Mouse (Mus musculus) forebrain, postnatal 0 days (tissue): ENCODE data around the gene Frmd4b. TPM values are rescaled to one million over a fixed set of nuclear protein-coding genes. Genes with fewer than 3 reads are reported as not detected.

ENCODE experiments used
- ATAC-seq: fragments of 200-750 bp; cut with Nextera tagmentation; 2 replicates; pipeline ENCODE4 v1.8.0; 2017; ENCODE audit warnings: mild to moderate bottlenecking, moderate library complexity
- DNase-seq: peaks from one replicate; pipeline ENCODE4 v3.0.0-alpha.2; 2015
- H3K27ac ChIP-seq: fragments of 300-500 bp; sonication (generic); 2 replicates; pipeline ENCODE4 v1.5.1; 2014; ENCODE audit warnings: low read depth, mild to moderate bottlenecking, antibody characterized with exemption, low read length, moderate library complexity, mixed read lengths
- H3K27me3 ChIP-seq: fragments of 300-500 bp; sonication (generic); 2 replicates; pipeline ENCODE4 v1.6.1; 2014; ENCODE audit warnings: mild to moderate bottlenecking, low read length, mixed read lengths; ENCODE audit not compliant: insufficient read depth
- H3K36me3 ChIP-seq: fragments of 300-500 bp; sonication (generic); 2 replicates; pipeline ENCODE4 v1.6.1; 2014; ENCODE audit warnings: mild to moderate bottlenecking, moderate library complexity; ENCODE audit not compliant: insufficient read depth
- H3K4me1 ChIP-seq: fragments of 300-500 bp; sonication (generic); 2 replicates; pipeline ENCODE4 v1.6.1; 2014; ENCODE audit warnings: antibody characterized with exemption; ENCODE audit not compliant: insufficient read depth
- H3K4me2 ChIP-seq: fragments of 300-500 bp; sonication (generic); 2 replicates; pipeline ENCODE4 v1.6.1; 2014; ENCODE audit warnings: low read depth, mild to moderate bottlenecking, moderate library complexity
- H3K4me3 ChIP-seq: fragments of 300-500 bp; sonication (generic); 2 replicates; pipeline ENCODE4 v1.5.1; 2014; ENCODE audit warnings: low read depth, low read length, mixed read lengths
- H3K9ac ChIP-seq: fragments of 300-500 bp; sonication (generic); 2 replicates; pipeline ENCODE4 v1.6.1; 2014; ENCODE audit warnings: mild to moderate bottlenecking
- H3K9me3 ChIP-seq: fragments of 300-500 bp; sonication (generic); 2 replicates; pipeline ENCODE4 v1.6.1; 2016; ENCODE audit warnings: low read length
- CTCF ChIP-seq: sonication (generic); IDR thresholded peaks from 2 replicates; pipeline ENCODE4 v1.5.1; 2016; ENCODE audit warnings: antibody characterized with exemption, control low read depth, low read depth
- WGBS: fragments of 180-500 bp; shearing (Covaris S2); extraction: QIAGEN DNeasy Blood & Tissue Kit; methylation state at CpG from one replicate; pipeline ENCODE4 v1.1.7; 2014; 5-methylcytosine and 5-hydroxymethylcytosine counted together
- polyA plus RNA-seq: library from polyadenylated mRNA; unstranded; fragments of >200 nt; fragmentation: Nextera tagmentation; extraction: Ambion mirVana; gene quantifications from 2 replicates; pipeline ENCODE4 v1.2.1, GENCODE M21; 2015
- total RNA-seq: library from RNA; depleted of rRNA; stranded (reverse); fragments of >200 nt; gene quantifications from 2 replicates; pipeline ENCODE4 v1.2.3, GENCODE M21; 2014

Frmd4b gene
- total and polyA plus RNA-seq, 2 experiments from 2014 or later: 17.0 to 43.7 TPM

- WGBS: 15% methylated on average over 11 of the region's 11 CpGs
- Histone ChIP-seq H3K4me3 (peak overlapping the region; percentile 48), H3K27me3 (no peaks in the 10 kb centered on the region), H3K9ac (peak overlapping the region; percentile 60), H3K36me3 (no peaks in the 10 kb centered on the region), H3K27ac (0 out of 2 replicates have a peak overlapping the region, but pooled peaks have one; percentile 35), H3K4me1 (peaks cover 12% of the 10 kb centered on the region; the same call in 1 of the 2 replicates), H3K9me3 (no peaks in the 10 kb centered on the region), H3K4me2 (peak overlapping the region; percentile 97)
- DNase-seq: peak; percentile 32
- ATAC-seq: no peak
- no peak for TF ChIP-seq CTCF
Measured at GRCm38 (mm10) chr6:97486813-97487361, 130.5 kb downstream of the Frmd4b start.

- no peak for ATAC-seq
- TF ChIP-seq CTCF: no peak
- peak overlapping the region; percentile 2; the same call in 1 of the 2 replicates for H3K4me2 ChIP-seq
- H3K36me3 ChIP-seq: no peaks in the 10 kb centered on the region
- H3K27me3 ChIP-seq: no peaks in the 10 kb centered on the region
- peaks cover 12% of the 10 kb centered on the region; the same call in 1 of the 2 replicates for H3K4me1 ChIP-seq
- no peaks in the 10 kb centered on the region for H3K9me3 ChIP-seq
- DNase-seq: peak; percentile 24
- no peak overlapping the region for H3K9ac ChIP-seq
- WGBS: 63% methylated on average over 11 of the region's 11 CpGs
- no peak overlapping the region for H3K27ac ChIP-seq
- no peak overlapping the region for H3K4me3 ChIP-seq
Measured at GRCm38 (mm10) chr6:97485886-97486386, 131.4 kb downstream of the Frmd4b start.

- H3K27me3 ChIP-seq: no peaks in the 10 kb centered on the region
- H3K36me3 ChIP-seq: no peaks in the 10 kb centered on the region
- ATAC-seq (no peak), DNase-seq (no peak)
- 82% methylated on average over 6 of the region's 6 CpGs for WGBS
- no peak overlapping the region for H3K27ac ChIP-seq
- H3K9me3 ChIP-seq: no peaks in the 10 kb centered on the region
- H3K4me2 ChIP-seq: no peak overlapping the region
- TF ChIP-seq CTCF: no peak
- H3K9ac ChIP-seq: no peak overlapping the region
- no peak overlapping the region for H3K4me3 ChIP-seq
- H3K4me1 ChIP-seq: peaks cover under 1% of the 10 kb centered on the region; the same call in 1 of the 2 replicates
Measured at GRCm38 (mm10) chr6:97481912-97482311, 135.4 kb downstream of the Frmd4b start.

GRCm38 (mm10) chr6:97478981-97479860 is 138.1 kb downstream of the Frmd4b start:
- WGBS: 60% methylated on average over 19 of the region's 19 CpGs
- no peak for TF ChIP-seq CTCF
- Histone ChIP-seq H3K36me3 (no peaks in the 10 kb centered on the region), H3K27ac (no peak overlapping the region), H3K27me3 (no peaks in the 10 kb centered on the region), H3K9me3 (no peaks in the 10 kb centered on the region), H3K4me2 (no peak overlapping the region), H3K4me3 (no peak overlapping the region), H3K9ac (no peak overlapping the region), H3K4me1 (no peaks in the 10 kb centered on the region)
- no peak for DNase-seq
- ATAC-seq: no peak

- Histone ChIP-seq H3K4me3 (no peak overlapping the region), H3K9me3 (no peaks in the 10 kb centered on the region), H3K36me3 (no peaks in the 10 kb centered on the region), H3K27ac (no peak overlapping the region), H3K27me3 (no peaks in the 10 kb centered on the region), H3K9ac (no peak overlapping the region), H3K4me1 (no peaks in the 10 kb centered on the region), H3K4me2 (no peak overlapping the region)
- DNase-seq (no peak), ATAC-seq (no peak)
- 98% methylated on average over 4 of the region's 4 CpGs for WGBS
- TF ChIP-seq CTCF: no peak
Measured at GRCm38 (mm10) chr6:97473672-97474071, 143.7 kb downstream of the Frmd4b start.

- Histone ChIP-seq H3K27ac (no peak overlapping the region), H3K27me3 (no peaks in the 10 kb centered on the region)
Measured at GRCm38 (mm10) chr6:97472873-97473550, 144.3 kb downstream of the Frmd4b start.

More at GRCm38 (mm10) chr6:97472873-97473550, 144.3 kb downstream of the Frmd4b start:
- no peaks in the 10 kb centered on the region for H3K4me1 ChIP-seq
- H3K4me3 ChIP-seq: no peak overlapping the region
- 86% methylated on average over 4 of the region's 4 CpGs for WGBS
- no peak for TF ChIP-seq CTCF
- H3K9ac ChIP-seq: no peak overlapping the region
- no peaks in the 10 kb centered on the region for H3K9me3 ChIP-seq
- DNase-seq (no peak), ATAC-seq (no peak)
- H3K4me2 ChIP-seq: no peak overlapping the region
- no peaks in the 10 kb centered on the region for H3K36me3 ChIP-seq
